Mouse (Mus musculus): Measurements from ENCODE around the gene Olfr521.

Olfr521 gene

DNA sequence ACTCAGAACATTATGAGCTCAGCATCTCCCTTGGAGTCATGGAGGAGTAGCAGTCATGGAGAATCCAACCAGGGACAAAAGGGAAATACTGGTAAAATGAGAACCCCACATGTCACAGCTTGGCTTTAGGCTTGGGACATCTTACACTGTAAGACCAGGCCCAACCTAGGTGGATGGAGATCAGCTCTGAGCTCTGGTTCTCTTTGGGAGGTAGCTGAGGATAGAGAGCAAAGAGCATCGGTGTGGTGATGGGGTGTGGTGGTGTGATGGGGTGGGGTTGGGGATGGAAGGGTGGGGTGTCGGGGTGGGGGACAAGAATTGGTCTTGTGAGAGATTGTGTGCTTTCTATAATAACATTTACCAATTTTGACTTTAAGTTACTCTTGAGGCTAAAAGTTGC lies 47.5 kb downstream of the Olfr521 start:
- no peak for DNase-seq

DNA sequence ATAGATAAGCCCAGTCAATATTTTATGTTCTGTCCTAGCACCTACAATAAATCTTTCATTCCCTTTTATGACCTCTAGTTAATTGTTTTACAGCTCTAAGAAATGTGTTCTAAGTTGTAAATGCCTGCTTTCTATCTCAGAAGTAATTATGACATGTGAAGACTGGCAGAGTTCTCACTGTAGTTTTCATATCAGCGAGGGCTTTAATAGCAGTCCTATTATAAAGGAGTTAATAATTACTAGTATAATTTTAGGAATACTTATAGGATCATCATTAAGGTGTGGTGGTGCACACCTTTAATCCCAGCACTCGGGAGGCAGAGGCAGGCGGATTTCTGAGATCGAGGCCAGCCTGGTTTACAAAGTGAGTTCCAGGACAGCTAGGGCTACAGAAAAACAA lies 48.4 kb downstream of the Olfr521 start:
- no peak for DNase-seq

DNA sequence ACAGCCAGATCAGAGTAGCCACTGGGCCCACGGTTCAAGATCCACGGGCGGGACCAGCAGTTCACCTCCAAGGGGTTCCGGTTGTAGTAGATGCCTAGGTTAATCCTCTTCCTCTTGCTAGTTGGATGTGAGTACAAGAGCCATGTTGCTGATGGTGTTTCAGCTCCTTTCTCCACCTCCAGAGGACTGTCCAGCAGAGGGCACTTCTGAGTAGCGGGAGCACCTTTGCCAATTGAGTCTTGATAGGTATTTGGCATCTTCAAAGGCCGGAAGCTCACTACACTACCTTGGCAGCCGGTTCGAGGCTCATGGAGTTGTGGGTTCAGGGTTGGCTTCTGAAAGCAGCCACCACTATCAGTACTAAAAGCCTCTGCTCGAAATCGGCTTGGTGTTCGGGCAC lies 50.1 kb downstream of the Olfr521 start:
- peak; percentile 45 to 59 for DNase-seq

DNA sequence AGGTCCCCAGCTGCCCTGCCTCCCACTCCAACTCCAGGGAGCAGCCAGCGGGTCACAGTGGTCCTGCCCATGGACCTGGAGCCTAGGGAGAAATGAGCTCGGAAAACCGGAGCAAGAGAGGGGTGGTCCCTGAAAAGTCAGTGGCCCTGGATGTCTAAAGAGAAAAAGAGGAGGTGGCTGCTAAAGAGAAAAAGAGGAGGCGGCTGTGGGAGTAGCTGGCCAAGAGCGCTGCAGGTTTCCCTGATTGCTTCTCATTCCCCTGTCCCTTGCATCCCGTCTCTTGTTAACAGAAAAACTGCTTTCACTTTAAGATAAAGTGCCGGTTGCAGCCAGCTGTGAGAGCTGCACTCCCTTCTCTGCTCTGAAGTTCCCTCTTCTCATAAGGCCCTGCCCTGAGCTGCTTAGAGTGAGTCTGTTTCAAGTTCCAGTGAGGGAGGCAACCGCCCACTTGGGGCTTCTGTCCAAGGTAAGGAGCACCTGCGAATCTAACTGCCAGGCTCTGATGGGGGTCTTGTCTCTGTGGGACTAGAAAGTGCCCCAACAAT lies 54.9 kb downstream of the Olfr521 start:
- DNase-seq, result peak; percentile 20 to 45

Data from lung, postnatal 4 days (tissue).